Mouse (Mus musculus): Measurements from ENCODE around the gene Smdt1. TPM values are rescaled to one million over a fixed set of nuclear protein-coding genes. Genes with fewer than 3 reads are reported as not detected.

Smdt1 gene
- polyA plus RNA-seq, 1 experiment = 665 TPM

GRCm38 (mm10) chr15:82322195-82322594, 16.6 kb upstream of the Smdt1 start:
- Histone ChIP-seq H3ac (ENCODE audit: control insufficient read depth, insufficient read length) (no peak overlapping the region), H3K36me3 (ENCODE audit: control insufficient read depth, insufficient read depth) (no peaks in the 10 kb centered on the region), H3K4me3 (no peak overlapping the region), H3K27me3 (ENCODE audit: control insufficient read depth, insufficient read depth, insufficient read length) (no peaks in the 10 kb centered on the region), H3K79me2 (ENCODE audit: control insufficient read depth, insufficient read depth) (no peaks in the 10 kb centered on the region), H3K4me2 (ENCODE audit: low read depth) (no peak overlapping the region)
- TF ChIP-seq REST (IDR thresholded peaks at IDR 0.05; ENCODE audit: insufficient read depth, insufficient read length) (no peak), SRF (IDR thresholded peaks at IDR 0.05; ENCODE audit: control insufficient read depth, insufficient read length, low read depth) (no peak), CEBPB (IDR thresholded peaks at IDR 0.05; ENCODE audit: insufficient read depth, poor library complexity, severe bottlenecking) (no peak), MAX (IDR thresholded peaks at IDR 0.05; ENCODE audit: low read depth) (no peak), MYOG (IDR thresholded peaks at IDR 0.05; ENCODE audit: control insufficient read depth in 1 of 3, insufficient read depth in 1 of 3, insufficient read length in 2 of 3, low read depth in 2 of 3) (no peak), POLR2AphosphoS2 (IDR thresholded peaks at IDR 0.05; ENCODE audit: insufficient read length, low read depth) (no peak), MYOD1 (IDR thresholded peaks at IDR 0.05; ENCODE audit: control insufficient read depth in 1 of 3, insufficient read length in 2 of 3, low read depth in 2 of 3) (no peak), POLR2A (IDR thresholded peaks at IDR 0.05; ENCODE audit: insufficient read length, low read depth) (no peak), TCF12 (IDR thresholded peaks at IDR 0.05; ENCODE audit: insufficient read depth, poor library complexity, severe bottlenecking) (no peak), E2F4 (IDR thresholded peaks at IDR 0.05; ENCODE audit: insufficient read depth) (no peak), USF1 (IDR thresholded peaks at IDR 0.05; ENCODE audit: low read depth) (no peak), TCF3 (IDR thresholded peaks at IDR 0.05; ENCODE audit: insufficient read length, low read depth) (no peak)

GRCm38 (mm10) chr15:82325382-82325781, 13.4 kb upstream of the Smdt1 start:
- no peaks in the 10 kb centered on the region for H3K36me3 ChIP-seq (ENCODE audit: control insufficient read depth, insufficient read depth)

DNA sequence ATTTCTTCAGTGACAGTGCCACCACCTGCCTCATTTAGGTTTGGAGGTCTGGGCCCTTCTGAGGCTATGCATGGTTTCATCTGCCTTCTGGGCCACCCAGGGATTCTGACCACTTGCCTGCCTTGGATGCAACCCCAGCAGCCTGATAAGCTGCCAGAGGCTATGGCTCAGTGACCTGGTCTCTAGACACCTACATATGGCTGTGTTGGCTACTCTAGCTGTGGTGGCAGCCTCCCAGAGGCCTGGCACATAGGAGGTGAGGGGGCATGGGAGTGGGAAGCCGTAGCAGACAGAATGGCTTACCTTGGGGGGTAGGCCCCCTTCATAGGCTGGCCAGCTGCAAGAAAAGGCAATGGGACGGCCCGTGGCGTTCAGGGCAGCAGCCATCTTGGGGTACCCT, 3.6 kb upstream of the Smdt1 start:
- no peak for TF ChIP-seq MYOD1 (IDR thresholded peaks at IDR 0.05; ENCODE audit: control insufficient read depth in 1 of 3, insufficient read length in 2 of 3, low read depth in 2 of 3)
- no peak for TF ChIP-seq USF1 (IDR thresholded peaks at IDR 0.05; ENCODE audit: low read depth)
- TF ChIP-seq E2F4 (IDR thresholded peaks at IDR 0.05; ENCODE audit: insufficient read depth) = no peak
- no peak for TF ChIP-seq POLR2AphosphoS2 (IDR thresholded peaks at IDR 0.05; ENCODE audit: insufficient read length, low read depth)
- H3K79me2 ChIP-seq (ENCODE audit: control insufficient read depth, insufficient read depth) = peaks cover 5% of the 10 kb centered on the region
- no peak overlapping the region for H3K4me3 ChIP-seq
- no peaks in the 10 kb centered on the region for H3K27me3 ChIP-seq (ENCODE audit: control insufficient read depth, insufficient read depth, insufficient read length)
- H3ac ChIP-seq (ENCODE audit: control insufficient read depth, insufficient read length) = no peak overlapping the region
- peaks cover 10% of the 10 kb centered on the region for H3K36me3 ChIP-seq (ENCODE audit: control insufficient read depth, insufficient read depth)
- no peak overlapping the region for H3K4me2 ChIP-seq (ENCODE audit: low read depth)

More at GRCm38 (mm10) chr15:82325382-82325781, 13.4 kb upstream of the Smdt1 start:
- no peak overlapping the region for H3ac ChIP-seq (ENCODE audit: control insufficient read depth, insufficient read length)
- no peaks in the 10 kb centered on the region for H3K27me3 ChIP-seq (ENCODE audit: control insufficient read depth, insufficient read depth, insufficient read length)
- H3K79me2 ChIP-seq (ENCODE audit: control insufficient read depth, insufficient read depth) = no peaks in the 10 kb centered on the region
- no peak for TF ChIP-seq E2F4 (IDR thresholded peaks at IDR 0.05; ENCODE audit: insufficient read depth)
- TF ChIP-seq USF1 (IDR thresholded peaks at IDR 0.05; ENCODE audit: low read depth) = no peak
- no peak for TF ChIP-seq TCF3 (IDR thresholded peaks at IDR 0.05; ENCODE audit: insufficient read length, low read depth)
- no peak for TF ChIP-seq CEBPB (IDR thresholded peaks at IDR 0.05; ENCODE audit: insufficient read depth, poor library complexity, severe bottlenecking)
- no peak for TF ChIP-seq REST (IDR thresholded peaks at IDR 0.05; ENCODE audit: insufficient read depth, insufficient read length)
- no peak overlapping the region for H3K4me2 ChIP-seq (ENCODE audit: low read depth)
- no peak overlapping the region for H3K4me3 ChIP-seq

- no peak for TF ChIP-seq TCF3 (IDR thresholded peaks at IDR 0.05; ENCODE audit: insufficient read length, low read depth)
- Histone ChIP-seq H3ac (ENCODE audit: control insufficient read depth, insufficient read length) (no peak overlapping the region), H3K27me3 (ENCODE audit: control insufficient read depth, insufficient read depth, insufficient read length) (no peaks in the 10 kb centered on the region), H3K4me3 (no peak overlapping the region), H3K36me3 (ENCODE audit: control insufficient read depth, insufficient read depth) (peaks cover 10% of the 10 kb centered on the region), H3K79me2 (ENCODE audit: control insufficient read depth, insufficient read depth) (peaks cover 5% of the 10 kb centered on the region), H3K4me2 (ENCODE audit: low read depth) (no peak overlapping the region)
Observed at GRCm38 (mm10) chr15:82336629-82337028, 2.1 kb upstream of the Smdt1 start.

GRCm38 (mm10) chr15:82337875-82338274, 884 bp upstream of the Smdt1 start:
- H3ac ChIP-seq (ENCODE audit: control insufficient read depth, insufficient read length) = no peak overlapping the region
- H3K4me3 ChIP-seq = peak overlapping the region; percentile 55
- TF ChIP-seq MYOD1 (IDR thresholded peaks at IDR 0.05; ENCODE audit: control insufficient read depth in 1 of 3, insufficient read length in 2 of 3, low read depth in 2 of 3) (no peak), SRF (IDR thresholded peaks at IDR 0.05; ENCODE audit: control insufficient read depth, insufficient read length, low read depth) (no peak), POLR2A (IDR thresholded peaks at IDR 0.05; ENCODE audit: insufficient read length, low read depth) (no peak), E2F4 (IDR thresholded peaks at IDR 0.05; ENCODE audit: insufficient read depth) (no peak), TCF3 (IDR thresholded peaks at IDR 0.05; ENCODE audit: insufficient read length, low read depth) (no peak), TCF12 (IDR thresholded peaks at IDR 0.05; ENCODE audit: insufficient read depth, poor library complexity, severe bottlenecking) (no peak), POLR2AphosphoS2 (IDR thresholded peaks at IDR 0.05; ENCODE audit: insufficient read length, low read depth) (no peak), CEBPB (IDR thresholded peaks at IDR 0.05; ENCODE audit: insufficient read depth, poor library complexity, severe bottlenecking) (no peak), MYOG (IDR thresholded peaks at IDR 0.05; ENCODE audit: control insufficient read depth in 1 of 3, insufficient read depth in 1 of 3, insufficient read length in 2 of 3, low read depth in 2 of 3) (no peak), MAX (IDR thresholded peaks at IDR 0.05; ENCODE audit: low read depth) (no peak), USF1 (IDR thresholded peaks at IDR 0.05; ENCODE audit: low read depth) (no peak)
- no peaks in the 10 kb centered on the region for H3K27me3 ChIP-seq (ENCODE audit: control insufficient read depth, insufficient read depth, insufficient read length)
- H3K36me3 ChIP-seq (ENCODE audit: control insufficient read depth, insufficient read depth) = peaks cover 10% of the 10 kb centered on the region
- H3K79me2 ChIP-seq (ENCODE audit: control insufficient read depth, insufficient read depth) = peaks cover 5% of the 10 kb centered on the region
- H3K4me2 ChIP-seq (ENCODE audit: low read depth) = peak overlapping the region; percentile 98

Measured in myocyte (in vitro differentiated cells).